Mouse (Mus musculus): ENCODE data around the gene Ahcyl2. TPM values are rescaled to one million over a fixed set of nuclear protein-coding genes. Genes with fewer than 3 reads are reported as not detected.
A peak's percentile ranks its signal among the peaks of the same experiment; 100 is the strongest.

Ahcyl2 gene
- total RNA-seq, 2 experiments from 2014 or later, result 8.8 to 11.8 TPM

DNA sequence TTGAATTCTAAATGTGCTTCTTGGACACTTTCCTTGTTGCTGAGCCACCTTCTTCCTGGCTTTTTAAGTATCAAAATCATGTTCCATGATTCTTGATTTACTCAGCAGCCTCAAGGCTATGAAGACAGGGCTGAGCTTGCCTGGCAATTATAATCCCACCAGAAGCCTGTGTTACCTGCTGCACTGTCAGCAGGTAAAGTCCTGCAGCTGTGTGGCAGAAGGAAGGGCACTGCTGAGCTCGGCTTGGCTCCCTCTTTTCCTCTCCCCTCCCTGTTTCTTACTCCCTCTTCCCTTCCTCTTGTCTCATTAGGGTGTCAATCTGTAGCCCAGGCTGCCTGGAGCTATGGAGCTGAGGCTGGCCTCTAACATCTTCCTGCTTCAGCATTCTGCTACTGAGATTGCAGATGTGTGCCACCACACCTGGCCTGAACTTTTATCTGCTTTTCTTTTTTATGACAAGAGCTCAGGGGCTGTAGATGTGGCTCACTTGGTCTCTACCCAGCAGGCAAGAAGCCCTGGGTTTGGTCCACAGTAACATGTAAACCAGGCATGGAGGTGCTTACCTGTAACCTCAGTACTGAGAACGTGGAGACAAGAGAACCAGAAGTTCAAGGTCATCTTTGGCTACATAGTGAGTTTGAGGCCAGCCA, 3.0 kb downstream of the Ahcyl2 start:
- no peak for DNase-seq

GRCm38 (mm10) chr6:29772236-29772635, 4.4 kb downstream of the Ahcyl2 start:
- no peak for DNase-seq

DNA sequence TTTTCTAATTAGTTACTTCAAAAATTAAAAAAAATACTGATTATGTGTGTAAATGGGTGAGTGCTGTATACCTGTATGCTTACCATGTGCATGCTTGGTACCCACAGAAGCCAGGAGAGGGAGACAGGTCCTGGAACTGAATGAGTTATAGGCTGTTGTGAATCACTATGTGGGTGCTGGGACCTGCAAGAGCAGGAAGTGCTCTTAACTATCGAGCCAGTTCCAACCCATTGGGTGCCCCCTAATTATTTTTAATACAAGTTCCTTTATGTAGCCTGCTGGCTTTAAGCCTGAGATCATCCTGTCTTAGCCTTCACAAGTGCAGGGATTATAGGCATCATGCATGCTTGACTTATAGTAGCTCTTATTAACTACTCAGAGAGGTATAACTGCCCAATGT, 6.3 kb downstream of the Ahcyl2 start:
- DNase-seq, result no peak

DNA sequence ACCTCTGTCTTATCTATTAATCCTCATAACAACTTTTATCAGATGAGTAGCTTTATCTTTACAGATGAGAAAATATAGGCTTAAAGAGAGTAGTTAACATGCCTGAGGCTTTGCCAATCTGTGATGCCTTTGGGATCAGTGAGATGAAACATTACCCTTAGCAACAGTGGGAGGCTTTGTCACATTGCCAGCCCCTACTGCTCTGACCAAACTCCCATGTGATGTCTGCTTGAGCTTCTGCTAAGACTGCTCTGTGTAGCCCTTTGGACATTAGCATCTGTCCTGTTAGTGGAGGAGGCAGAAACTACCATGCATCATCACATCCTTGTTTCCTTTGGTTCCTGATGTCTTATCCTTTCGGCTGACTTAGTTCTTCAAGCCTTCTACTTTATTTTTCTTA, 7.8 kb downstream of the Ahcyl2 start:
- peak; percentile 24 for DNase-seq

DNA sequence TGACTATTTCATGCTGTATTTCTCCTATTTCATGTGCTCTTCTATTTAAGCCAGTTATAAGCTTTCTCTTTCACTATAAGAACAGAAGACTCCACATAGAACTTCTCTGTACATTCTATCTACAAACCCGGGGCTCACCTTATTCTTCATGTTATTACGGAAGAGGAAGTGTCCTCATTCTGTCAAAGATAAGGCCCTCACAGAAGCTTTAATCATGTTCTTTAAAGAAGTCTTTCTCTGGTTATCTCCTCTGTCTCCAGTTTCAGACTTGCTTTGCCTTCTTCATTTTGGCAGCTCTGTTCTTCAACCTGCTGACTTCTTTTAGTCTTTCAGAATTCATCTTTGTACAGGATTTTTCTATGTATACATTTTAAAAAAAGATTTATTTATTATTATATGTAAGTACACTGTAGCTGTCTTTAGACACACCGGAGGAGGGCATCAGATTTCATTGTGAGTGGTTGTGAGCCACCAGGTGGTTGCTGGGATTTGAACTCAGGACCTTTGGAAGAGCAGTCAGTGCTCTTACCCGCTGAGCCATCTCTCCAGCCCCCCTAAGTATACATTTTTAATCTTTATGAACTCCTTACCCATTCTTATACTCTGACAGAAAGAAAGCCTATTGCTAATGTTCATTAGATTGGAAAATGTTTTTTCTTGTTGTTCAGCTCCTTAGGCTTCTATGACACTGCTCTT, 8.9 kb downstream of the Ahcyl2 start:
- no peak for DNase-seq

- no peak for DNase-seq
Measured at GRCm38 (mm10) chr6:29777238-29777555, 9.4 kb downstream of the Ahcyl2 start.

DNA sequence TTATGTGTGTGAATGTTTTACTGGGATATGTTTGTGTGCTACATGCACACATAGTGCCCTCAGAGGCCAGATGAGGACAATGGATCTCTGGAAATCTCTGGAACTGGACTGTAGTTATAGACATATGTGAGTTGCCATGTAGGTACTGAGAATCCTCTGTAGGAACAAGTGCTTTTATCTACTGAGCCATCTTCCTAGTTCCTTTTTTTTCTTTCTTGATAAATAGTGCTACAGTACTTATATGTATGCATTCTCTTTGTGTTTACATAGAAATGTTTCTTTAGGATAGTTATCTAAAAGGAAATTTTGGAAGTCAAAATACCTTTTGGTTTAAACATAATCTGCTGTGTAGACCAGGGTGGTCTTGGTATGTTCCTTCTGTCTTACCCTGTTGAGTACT, 12.3 kb downstream of the Ahcyl2 start:
- no peak for DNase-seq

GRCm38 (mm10) chr6:29780571-29780970, 12.8 kb downstream of the Ahcyl2 start:
- no peak for DNase-seq

DNA sequence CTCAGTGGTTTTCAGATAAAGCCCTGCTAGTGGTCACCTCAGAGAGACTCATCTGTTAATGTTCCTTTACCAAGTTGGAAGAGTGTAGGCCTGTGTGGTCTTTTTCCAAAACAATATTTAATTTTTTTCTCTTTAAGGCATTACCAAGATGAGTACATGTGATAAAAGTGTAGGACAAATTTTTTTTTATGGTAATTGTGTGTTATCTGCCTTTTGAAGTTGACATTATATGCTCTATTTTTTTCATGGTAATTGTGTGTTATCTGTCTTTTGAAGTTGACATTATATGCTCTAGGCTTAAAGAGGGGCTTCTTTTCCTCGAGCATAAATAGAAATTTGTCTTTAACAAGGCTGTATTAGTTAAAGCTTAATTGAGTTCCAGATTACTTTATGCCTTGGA, 14.4 kb downstream of the Ahcyl2 start:
- DNase-seq, result no peak

- DNase-seq, result no peak
Measured at GRCm38 (mm10) chr6:29783960-29784359, 16.1 kb downstream of the Ahcyl2 start.

DNA sequence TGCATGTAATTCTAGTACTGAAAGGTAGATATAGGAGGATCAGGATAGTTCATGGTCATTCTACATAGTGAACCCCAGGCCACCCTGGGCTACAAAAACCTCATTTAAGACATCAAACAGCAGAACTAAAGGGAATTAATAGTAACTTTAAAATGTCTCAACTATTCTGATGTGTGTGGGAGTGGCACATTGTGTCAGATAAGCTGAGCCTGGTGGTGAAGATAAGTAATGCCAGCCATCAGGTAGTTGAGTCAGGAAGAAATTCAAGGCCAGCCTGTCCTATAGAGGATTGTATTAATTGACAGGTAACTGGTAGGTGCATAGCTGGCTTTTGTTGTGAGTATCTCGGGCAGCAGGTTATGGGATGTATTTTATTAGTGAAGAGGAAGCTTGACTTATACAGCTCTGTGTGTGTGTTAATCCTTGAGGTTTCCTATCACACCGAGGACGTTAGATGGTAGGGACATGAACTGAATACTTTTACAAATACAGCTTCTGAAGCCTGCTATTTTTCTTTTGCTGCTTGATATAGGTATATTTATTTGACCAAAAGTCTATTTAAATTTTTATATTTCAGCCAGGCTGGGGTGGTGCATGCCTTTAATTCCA, 16.7 kb downstream of the Ahcyl2 start:
- no peak for DNase-seq

GRCm38 (mm10) chr6:29785759-29786158, 17.9 kb downstream of the Ahcyl2 start:
- no peak for DNase-seq

- no peak for DNase-seq
Measured at GRCm38 (mm10) chr6:29788779-29789350, 21.1 kb downstream of the Ahcyl2 start.

GRCm38 (mm10) chr6:29790014-29790698, 22.3 kb downstream of the Ahcyl2 start:
- DNase-seq, result no peak

DNA sequence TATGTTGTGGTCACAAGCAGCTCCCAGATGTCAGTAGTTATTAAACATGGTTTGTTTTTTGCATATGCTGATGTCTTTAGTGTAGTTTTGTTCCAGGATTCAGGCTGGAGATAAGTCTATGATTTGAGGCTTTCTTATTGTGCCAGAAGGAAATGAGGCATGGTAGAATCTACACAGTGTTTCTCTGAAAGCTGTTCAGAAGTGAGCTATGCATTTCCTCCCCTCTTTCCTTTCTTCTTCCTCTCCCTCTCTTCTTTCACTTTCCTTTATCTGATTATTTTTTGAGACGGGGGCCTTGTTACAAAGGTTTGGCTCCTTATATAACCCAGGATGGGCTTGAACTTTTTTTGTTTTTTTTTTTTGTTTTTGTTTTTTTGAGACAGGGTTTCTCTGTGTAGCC, 25.7 kb downstream of the Ahcyl2 start:
- DNase-seq, result no peak

DNA sequence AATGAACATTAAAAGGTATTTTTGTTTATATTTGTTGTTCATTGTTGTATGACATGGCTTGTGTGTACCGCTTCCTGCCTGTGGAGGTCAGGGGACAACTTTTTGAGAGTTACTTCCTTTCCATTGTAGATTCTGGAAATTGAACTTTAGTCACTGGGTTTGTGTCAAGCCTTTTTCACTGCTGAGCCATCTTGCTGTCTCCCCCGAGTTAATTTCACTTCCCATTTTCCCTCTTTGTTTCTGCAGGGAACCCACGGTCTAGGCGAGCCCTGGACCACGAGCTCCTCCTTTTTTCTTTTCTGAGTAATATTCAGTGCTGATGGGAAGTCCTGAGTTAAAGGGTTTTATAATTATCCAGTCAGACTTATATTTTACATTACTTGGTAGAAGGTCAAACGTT, 26.8 kb downstream of the Ahcyl2 start:
- DNase-seq, result no peak

GRCm38 (mm10) chr6:29802979-29803378, 35.2 kb downstream of the Ahcyl2 start:
- DNase-seq, result no peak

DNA sequence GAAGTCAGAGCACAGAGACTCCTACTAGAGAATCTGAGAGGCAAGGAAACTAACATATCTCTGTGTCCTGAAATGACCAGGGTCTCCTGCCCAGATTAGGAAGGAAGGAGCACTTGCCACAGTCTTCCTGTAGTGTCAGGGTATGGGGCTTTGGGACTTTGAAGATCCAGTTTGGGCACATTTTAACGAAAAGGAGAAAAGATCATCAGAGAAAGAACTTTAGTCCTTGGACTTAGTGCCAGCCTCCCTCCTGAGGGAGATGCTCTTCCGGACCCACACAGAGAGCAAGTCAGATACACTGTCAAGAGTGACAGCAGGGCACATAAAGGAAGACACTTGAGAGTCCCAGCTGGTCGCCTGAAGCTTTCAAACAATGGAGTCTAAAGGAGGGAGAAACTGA, 36.2 kb downstream of the Ahcyl2 start:
- DNase-seq, result no peak

- DNase-seq, result no peak
Measured at GRCm38 (mm10) chr6:29805381-29805780, 37.6 kb downstream of the Ahcyl2 start.

DNA sequence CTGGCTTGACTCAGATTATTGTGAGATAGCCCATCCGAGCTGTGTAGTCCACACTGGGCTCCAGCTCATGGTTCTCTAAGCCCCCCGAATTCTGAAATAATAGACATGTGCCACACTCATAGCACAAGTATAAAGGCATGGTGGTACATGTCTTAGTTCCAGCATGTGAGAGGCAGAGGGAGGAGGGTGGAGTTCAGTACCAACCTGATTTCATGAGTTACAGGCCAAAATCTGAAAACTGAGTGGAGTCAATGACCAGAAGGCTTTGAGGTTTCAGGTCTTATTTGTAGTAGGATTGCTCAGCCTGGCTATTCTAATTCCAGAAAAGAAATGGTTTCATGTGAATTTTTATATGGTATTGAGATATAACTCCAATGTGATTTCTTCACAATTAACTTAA, 44.3 kb downstream of the Ahcyl2 start:
- no peak for DNase-seq

DNA sequence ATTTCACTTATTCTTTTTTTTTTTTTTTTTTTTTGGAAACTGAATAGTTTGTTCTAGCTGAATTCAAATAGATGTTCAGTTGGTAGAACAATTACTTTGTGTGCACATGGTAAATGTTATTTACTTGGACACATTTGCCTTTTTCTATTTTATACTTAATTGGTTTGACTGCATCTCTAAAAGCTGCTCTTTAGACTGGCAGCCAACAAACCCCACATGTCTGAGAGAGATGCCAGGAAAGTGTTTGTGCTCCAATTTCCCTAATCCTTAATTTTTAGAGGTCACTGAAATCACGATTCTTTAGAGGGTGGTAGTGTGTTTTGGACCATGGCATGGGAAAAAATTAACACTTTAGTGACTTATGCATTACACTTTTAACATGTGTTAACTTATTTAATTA, 44.8 kb downstream of the Ahcyl2 start:
- no peak for DNase-seq

DNA sequence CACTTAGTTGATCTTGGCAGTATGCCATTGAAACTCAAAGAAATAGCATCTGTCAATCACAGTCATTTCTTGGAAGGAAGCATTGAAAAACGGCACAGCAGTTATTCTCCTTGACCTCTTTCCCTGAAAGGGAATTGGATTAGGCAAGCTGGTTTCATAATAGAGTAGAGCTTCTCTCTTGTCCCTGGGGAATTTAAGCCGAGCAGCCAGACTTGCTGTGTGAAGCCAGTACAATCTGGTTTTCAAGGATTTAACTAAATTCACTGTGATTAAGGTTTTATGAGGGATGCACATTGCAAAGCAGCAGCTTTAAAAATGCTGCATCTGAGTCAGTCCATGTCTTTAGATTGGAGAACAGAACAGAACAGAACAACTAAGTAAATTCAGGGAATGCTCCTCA, 46.8 kb downstream of the Ahcyl2 start:
- no peak for DNase-seq

DNA sequence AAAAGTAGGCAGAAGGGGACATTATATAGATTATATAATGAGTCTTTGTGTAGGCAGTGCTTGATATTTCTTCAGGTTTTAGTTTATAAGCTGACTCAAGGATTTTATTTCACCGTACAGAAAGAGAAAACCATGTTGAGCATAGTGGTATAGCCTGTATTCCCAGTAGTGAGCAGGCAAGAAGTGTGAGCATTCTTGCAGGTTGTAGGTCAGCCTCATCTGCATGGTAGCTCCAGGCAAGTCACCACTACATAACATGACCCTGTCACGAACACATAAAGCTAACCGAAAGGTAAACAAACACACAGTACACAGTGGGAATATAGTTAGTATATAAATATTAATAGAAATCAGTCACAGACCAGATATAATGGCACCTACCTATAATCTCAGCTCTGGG, 47.2 kb downstream of the Ahcyl2 start:
- DNase-seq, result no peak
